Mouse (Mus musculus) small intestine, adult 2 months (tissue): ENCODE measurements around the gene Yeats4. TPM values are rescaled to one million over a fixed set of nuclear protein-coding genes. Genes with fewer than 3 reads are reported as not detected.

Source experiments
- H3K27ac ChIP-seq: fragments of 200-500 bp; 2 replicates; pipeline ENCODE4 v1.5.1; 2012; ENCODE audit warnings: low read depth, low read length, control low read depth, inconsistent platforms; ENCODE audit not compliant: insufficient read depth
- H3K27me3 ChIP-seq: fragments of 200-500 bp; 2 replicates; pipeline ENCODE4 v1.6.1; 2012; ENCODE audit warnings: mild to moderate bottlenecking, moderate library complexity, low read length, inconsistent platforms; ENCODE audit not compliant: control insufficient read depth, insufficient read depth
- H3K36me3 ChIP-seq: fragments of 200-500 bp; 2 replicates; pipeline ENCODE4 v1.6.1; 2012; ENCODE audit warnings: mild to moderate bottlenecking, low read length, control low read depth, inconsistent platforms; ENCODE audit not compliant: control insufficient read depth, insufficient read depth
- H3K4me1 ChIP-seq: fragments of 200-500 bp; 2 replicates; pipeline ENCODE4 v1.6.1; 2012; ENCODE audit warnings: low read length, inconsistent platforms, mixed read lengths; ENCODE audit not compliant: control insufficient read depth, insufficient read depth, insufficient read length
- H3K4me3 ChIP-seq: fragments of 200-500 bp; 2 replicates; pipeline ENCODE4 v1.5.1; 2012; ENCODE audit warnings: low read depth, mild to moderate bottlenecking, control low read depth, inconsistent platforms, low read length, moderate library complexity
- CTCF ChIP-seq: fragments of 200-500 bp; IDR thresholded peaks from 2 replicates; pipeline ENCODE4 v1.5.1; 2012; ENCODE audit warnings: low read depth, mild to moderate bottlenecking, control low read depth, inconsistent platforms, low read length, moderate library complexity, mixed read lengths; ENCODE audit not compliant: insufficient replicate concordance, insufficient read length; ENCODE audit errors: extremely low read depth
- POLR2A ChIP-seq: fragments of 200-500 bp; IDR thresholded peaks from 2 replicates; pipeline ENCODE4 v1.6.1; 2012; ENCODE audit warnings: low read depth, mild to moderate bottlenecking, control low read depth, inconsistent platforms, low read length, moderate library complexity
- WGBS: fragments of 180-500 bp; shearing (Covaris S2); methylation state at CpG from one replicate; pipeline ENCODE4 v1.1.7; 2018; 5-methylcytosine and 5-hydroxymethylcytosine counted together
- polyA plus RNA-seq: library from polyadenylated mRNA; depleted of rRNA; stranded (reverse); fragments of >200 nt; gene quantifications from 2 replicates; pipeline ENCODE4 v1.2.3, GENCODE M21; 2012

Gene Yeats4
- polyA plus RNA-seq, 1 experiment = 22.5 TPM

DNA sequence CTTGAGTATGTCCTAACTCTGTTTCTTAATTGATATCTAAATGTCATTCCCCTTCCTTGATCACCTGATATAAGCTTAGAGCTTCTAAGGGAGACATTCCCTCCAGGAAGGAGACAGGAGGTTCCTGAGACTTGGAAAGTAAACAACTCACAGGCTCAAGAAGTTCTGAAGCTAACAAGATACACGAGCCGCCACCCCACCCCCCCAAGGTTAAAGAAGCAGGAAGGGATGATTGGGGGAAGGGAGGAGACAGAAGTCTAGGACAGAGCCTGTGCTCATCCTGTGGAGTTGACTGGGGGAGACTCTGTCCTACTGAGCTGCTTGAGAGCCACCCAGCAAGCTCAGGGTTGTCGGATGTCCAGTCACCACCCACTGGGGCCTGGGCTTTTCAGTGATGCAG is 1.7 kb upstream of the Yeats4 start:
- Histone ChIP-seq H3K4me1 (no peaks in the 10 kb centered on the region; the same call in 1 of the 2 replicates), H3K27ac (no peak overlapping the region), H3K4me3 (no peak overlapping the region), H3K36me3 (peaks cover 7% of the 10 kb centered on the region), H3K27me3 (no peaks in the 10 kb centered on the region)
- WGBS = 57% methylated on average over 3 of the region's 3 CpGs
- no peak for TF ChIP-seq CTCF
- no peak for TF ChIP-seq POLR2A

DNA sequence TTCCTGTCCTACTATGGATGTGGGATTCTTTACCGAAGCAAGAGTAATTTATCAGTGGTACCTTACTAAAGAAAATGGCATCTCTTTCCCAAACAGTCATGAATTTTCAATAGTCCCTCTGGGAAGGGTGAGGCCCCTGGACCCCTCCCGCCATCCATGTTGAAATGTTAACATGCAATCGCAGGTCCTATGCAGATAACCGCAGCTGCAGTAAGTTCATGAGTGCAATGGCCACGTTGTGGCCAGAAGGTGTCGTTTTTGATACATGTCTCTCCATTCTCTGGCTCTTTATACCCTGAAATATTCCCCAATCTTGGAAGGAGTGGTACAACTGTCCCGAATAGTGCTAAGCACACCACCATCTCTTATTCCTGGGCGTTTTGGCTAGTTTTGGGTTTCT is 787 bp upstream of the Yeats4 start:
- Histone ChIP-seq H3K4me1 (no peaks in the 10 kb centered on the region; the same call in 1 of the 2 replicates), H3K27ac (no peak overlapping the region), H3K27me3 (no peaks in the 10 kb centered on the region), H3K4me3 (no peak overlapping the region), H3K36me3 (peaks cover 14% of the 10 kb centered on the region)
- TF ChIP-seq CTCF = no peak
- TF ChIP-seq POLR2A = no peak
- 52% methylated on average over 8 of the region's 8 CpGs for WGBS

DNA sequence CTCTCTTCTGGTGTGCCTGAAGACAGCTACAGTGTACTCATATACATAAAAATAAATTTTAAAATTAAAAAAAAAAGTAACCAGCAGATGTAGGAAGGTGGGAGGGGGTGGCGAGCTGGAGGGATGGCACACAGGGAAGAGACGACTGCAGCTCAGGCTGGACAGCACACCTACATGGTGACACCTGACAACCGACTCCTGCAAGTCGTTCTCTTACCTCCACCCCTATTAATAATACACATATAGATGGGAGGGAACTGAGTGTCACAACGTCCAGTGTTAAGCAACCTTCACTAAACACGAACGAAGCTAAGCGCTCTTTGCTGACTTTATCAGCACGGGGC is 577 bp downstream of the Yeats4 start:
- H3K27ac ChIP-seq = no peak overlapping the region
- H3K27me3 ChIP-seq = no peaks in the 10 kb centered on the region
- H3K36me3 ChIP-seq = peaks cover 21% of the 10 kb centered on the region
- peak overlapping the region; percentile 76 for H3K4me3 ChIP-seq
- TF ChIP-seq CTCF = no peak
- no peak for TF ChIP-seq POLR2A
- H3K4me1 ChIP-seq = no peaks in the 10 kb centered on the region; the same call in 1 of the 2 replicates
- under 1% methylated on average over 9 of the region's 9 CpGs for WGBS

DNA sequence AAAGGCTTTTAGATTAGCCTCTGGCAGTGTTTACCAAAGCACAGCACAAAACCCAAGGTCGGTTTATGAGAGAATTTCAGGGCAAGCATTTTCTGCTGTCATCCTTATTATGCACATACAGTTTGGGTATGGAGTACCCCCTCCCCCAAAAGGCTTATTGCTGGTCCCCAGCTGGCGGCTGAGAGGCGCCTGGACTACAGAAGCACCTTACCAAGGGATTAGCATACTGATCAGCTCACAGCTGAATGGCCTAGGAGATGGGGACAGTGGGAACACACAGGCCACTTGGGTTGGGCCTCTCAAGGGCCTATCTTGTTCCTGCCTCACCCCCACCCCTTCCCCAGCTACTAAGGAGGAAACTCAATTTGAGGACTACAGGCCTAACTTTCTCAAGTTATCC is 1.5 kb downstream of the Yeats4 start:
- TF ChIP-seq POLR2A (no peak), CTCF (no peak)
- WGBS = 75% methylated on average over 3 of the region's 3 CpGs
- no peak overlapping the region for H3K4me3 ChIP-seq
- H3K4me1 ChIP-seq = no peaks in the 10 kb centered on the region; the same call in 1 of the 2 replicates
- no peaks in the 10 kb centered on the region for H3K27me3 ChIP-seq
- H3K36me3 ChIP-seq = peaks cover 27% of the 10 kb centered on the region
- H3K27ac ChIP-seq = no peak overlapping the region

DNA sequence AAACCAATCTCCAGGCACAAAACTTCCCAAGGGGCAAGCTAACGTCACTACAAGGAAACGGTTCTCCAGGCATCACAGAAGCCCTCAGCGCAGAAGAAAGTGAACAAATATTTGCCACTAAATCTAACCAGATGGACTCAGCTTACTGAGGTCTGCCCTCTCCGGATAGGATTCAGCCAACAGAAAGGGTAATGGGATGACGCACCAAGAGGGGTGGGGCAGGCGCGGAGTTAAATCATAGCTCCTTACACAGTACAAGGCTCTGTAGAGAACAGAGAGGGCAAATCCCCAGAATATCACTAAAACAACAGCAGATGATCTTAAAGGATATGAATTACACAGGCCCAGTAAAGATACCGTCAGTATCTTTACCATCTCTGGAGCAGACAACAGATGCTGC is 6.0 kb downstream of the Yeats4 start:
- Histone ChIP-seq H3K27me3 (no peaks in the 10 kb centered on the region), H3K27ac (no peak overlapping the region), H3K4me1 (no peaks in the 10 kb centered on the region; the same call in 1 of the 2 replicates), H3K36me3 (peaks cover 54% of the 10 kb centered on the region), H3K4me3 (no peak overlapping the region)
- no peak for TF ChIP-seq POLR2A
- no peak for TF ChIP-seq CTCF
- 95% methylated on average over 8 of the region's 8 CpGs for WGBS

DNA sequence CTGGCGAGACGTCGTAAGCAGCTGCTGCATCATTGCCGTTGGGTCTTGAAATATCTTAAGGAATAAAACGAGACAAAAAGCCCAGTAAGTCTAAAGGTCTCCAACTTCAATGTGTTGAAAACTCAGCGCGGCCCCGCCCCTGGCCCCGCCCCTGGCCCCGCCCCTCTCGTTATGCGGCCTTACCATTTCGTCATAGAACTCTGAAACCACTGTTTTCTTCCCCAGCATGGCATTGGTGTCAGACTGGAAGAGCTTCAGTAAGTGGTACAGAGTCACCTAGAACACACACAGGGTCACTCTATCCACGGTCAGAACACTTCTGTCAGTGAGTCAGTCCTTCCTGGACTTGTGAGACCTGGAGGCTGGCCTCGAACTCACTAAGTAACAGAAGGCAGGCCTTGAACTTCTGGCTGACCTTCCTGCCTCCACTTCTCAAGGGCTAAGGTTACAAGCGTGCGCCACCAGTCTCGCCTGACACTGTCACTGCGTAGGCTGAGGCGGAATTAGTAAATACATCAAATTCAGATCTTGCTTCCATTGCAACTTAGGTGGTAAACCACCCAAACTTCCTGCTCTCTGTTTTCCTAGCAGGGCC is 7.0 kb downstream of the Yeats4 start:
- TF ChIP-seq CTCF = no peak
- no peak for TF ChIP-seq POLR2A
- Histone ChIP-seq H3K4me1 (no peaks in the 10 kb centered on the region; the same call in 1 of the 2 replicates), H3K27ac (no peak overlapping the region), H3K27me3 (no peaks in the 10 kb centered on the region), H3K36me3 (peaks cover 56% of the 10 kb centered on the region), H3K4me3 (no peak overlapping the region)
- 74% methylated on average over 20 of the region's 20 CpGs for WGBS

DNA sequence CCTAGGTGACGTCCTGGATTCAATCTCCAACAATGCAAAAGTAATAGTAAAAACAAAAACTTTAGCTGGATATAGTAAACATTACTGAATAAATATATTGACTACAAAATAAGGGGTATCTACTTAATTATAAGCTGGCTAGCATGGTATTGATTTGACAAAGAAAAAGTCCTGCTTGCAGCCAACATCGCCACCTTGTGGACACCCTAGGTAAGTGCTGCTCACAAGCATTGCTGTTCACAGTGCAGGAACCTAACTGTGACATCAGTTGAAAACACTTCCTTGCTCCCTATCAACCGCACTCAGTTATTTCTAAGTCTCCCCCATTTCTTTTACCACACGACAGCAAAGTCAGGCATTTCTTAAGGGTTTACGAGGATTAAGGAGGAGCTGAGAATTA is 7.5 kb downstream of the Yeats4 start:
- Histone ChIP-seq H3K36me3 (peaks cover 53% of the 10 kb centered on the region), H3K27me3 (no peaks in the 10 kb centered on the region), H3K4me3 (no peak overlapping the region), H3K4me1 (no peaks in the 10 kb centered on the region; the same call in 1 of the 2 replicates), H3K27ac (no peak overlapping the region)
- TF ChIP-seq POLR2A (no peak), CTCF (peak; percentile 66; the same call in 1 of the 2 replicates)
- WGBS = 67% methylated on average over 5 of the region's 5 CpGs

DNA sequence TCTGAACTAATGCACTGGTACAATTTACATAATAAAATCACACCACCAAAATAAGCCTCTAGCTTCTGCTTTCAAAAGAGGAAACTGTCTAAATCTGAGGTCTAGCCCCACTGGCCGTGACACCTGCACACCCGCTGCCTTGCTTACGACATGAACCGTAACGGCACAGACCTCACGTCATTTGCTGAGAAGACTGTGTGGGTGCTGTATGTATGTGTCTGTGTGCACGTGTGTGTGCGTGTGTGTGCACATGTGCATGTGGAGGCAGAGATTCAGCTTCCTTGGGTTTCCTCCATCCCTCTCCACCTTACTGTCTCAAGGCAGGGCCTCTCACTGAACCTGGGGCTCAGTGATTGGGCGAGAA is 8.2 kb downstream of the Yeats4 start:
- Histone ChIP-seq H3K36me3 (peaks cover 48% of the 10 kb centered on the region), H3K4me1 (no peaks in the 10 kb centered on the region; the same call in 1 of the 2 replicates), H3K4me3 (no peak overlapping the region), H3K27ac (peak overlapping the region; percentile 73; the same call in 1 of the 2 replicates), H3K27me3 (no peaks in the 10 kb centered on the region)
- TF ChIP-seq CTCF = no peak
- no peak for TF ChIP-seq POLR2A
- WGBS = 86% methylated on average over 9 of the region's 9 CpGs
